Mouse (Mus musculus) brain, adult 2 months (tissue): ENCODE results near the gene Mfsd4b1.

Source experiments
- DNase-seq: peaks from one replicate; pipeline ENCODE4 v3.0.0; 2011; ENCODE audit warnings: low read depth, low spot score

Mfsd4b1 gene

DNA sequence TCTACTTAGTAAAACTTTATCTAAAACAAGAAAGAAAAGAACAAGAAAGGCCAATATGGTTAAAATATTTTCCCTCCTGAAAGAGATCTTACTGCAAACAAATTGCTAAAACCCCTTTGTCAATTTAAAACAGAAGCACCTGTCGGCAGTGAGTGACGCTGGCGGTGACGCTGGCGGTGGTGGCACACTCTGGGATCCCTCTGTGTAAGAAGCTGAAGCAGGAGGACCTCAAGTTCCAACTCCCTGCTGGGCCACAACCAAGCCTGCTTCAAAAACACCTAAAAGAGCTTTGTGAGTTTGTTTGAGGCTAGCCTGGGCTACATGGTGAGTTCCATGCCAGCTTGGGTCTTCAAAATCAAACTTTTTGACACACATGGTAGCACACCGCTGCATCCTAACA lies 9.9 kb upstream of the Mfsd4b1 start:
- no peak for DNase-seq

DNA sequence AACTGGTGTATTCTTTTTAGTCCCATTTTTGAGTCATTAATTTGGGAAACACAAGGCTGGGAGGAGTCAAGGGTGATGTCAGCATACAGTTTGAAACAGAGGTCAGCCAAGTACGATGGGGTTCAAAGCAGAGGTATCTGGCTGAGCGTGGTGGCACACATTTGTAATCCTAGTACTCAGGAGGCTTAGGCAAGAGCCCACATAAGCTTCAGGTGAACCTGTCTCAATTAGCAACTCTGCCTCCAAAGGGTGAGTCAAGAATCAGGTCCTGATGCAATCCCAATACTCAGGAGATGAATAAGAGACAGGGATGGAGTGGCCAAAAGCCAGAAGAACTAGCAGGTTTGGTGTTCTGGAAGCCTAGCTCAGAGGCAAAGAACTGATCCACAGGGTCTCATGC lies 7.8 kb upstream of the Mfsd4b1 start:
- DNase-seq = no peak

GRCm38 (mm10) chr10:40030716-40031115 lies 5.6 kb upstream of the Mfsd4b1 start:
- no peak for DNase-seq

- DNase-seq = peak; percentile 35
Observed at GRCm38 (mm10) chr10:40029610-40030009, 4.5 kb upstream of the Mfsd4b1 start.

- no peak for DNase-seq
Observed at GRCm38 (mm10) chr10:40028091-40028490, 3.0 kb upstream of the Mfsd4b1 start.

DNA sequence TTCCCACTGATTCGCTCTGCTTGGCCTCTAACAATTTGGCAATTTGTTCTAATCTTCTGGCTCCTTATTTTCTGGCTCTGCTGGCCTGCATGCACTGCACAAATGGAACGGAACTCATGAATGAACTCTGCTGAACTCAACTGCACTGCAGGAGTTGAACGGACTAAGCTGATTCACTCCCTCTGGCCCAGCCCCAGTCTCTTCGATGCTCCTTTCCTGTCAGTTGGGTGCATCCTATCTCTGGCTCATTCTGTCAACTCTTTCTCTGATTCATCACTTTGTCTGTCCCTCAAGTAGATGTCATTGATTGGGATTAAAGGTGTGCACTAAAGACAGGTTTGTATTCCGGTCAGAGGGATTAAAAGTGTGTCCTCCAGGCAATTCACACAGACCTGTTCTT lies 1.5 kb upstream of the Mfsd4b1 start:
- DNase-seq = no peak

- DNase-seq = no peak
Observed at GRCm38 (mm10) chr10:40025560-40025959, 492 bp upstream of the Mfsd4b1 start.

DNA sequence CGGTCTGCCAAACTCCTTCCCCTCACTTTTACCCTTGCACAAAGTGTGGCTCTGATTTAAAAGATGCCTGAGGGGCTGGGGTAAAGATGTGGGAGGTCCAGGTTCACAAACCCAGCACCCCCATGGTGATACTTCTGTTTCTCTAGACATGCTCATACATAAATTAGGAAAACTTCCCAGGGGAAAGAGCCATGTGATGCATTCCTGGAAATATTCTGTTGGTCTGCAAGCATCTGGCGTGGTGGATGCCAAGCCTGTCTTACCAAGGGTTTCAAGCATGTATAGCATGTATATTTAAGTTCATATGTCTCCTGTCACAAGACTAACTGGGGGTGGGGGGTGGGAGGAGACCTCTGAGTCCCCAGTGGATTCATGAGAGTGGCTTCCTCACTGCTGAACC lies 4.7 kb downstream of the Mfsd4b1 start:
- no peak for DNase-seq

GRCm38 (mm10) chr10:40019492-40019891 lies 5.6 kb downstream of the Mfsd4b1 start:
- peak; percentile 47 for DNase-seq

DNA sequence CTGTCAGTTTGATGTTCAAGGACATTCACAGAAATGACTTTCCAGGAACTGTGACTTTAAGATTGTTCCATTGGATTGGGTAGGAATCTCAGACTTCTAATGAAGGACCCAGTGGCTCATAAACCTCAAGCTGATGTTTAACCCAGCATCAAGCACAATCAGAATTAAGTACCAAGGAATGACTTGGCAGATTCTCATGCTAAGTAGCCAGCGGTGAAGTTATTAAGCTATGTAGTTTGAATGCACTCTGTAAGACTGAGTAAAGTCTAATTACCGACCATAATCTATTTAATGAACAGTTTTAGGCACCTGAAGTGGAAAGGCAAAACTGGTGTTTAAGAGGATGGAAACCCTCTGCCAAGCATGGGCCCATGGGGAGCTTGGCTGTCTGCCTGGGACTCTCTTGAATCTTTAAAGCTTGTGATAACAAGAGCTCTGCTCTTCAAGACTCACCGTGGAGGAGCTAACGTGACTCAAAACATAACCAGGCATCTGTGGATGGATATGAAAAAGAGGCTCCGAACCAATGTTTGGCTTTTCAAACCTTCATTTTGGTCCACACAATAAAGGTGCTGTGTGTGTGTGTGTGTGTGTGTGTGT lies 6.7 kb downstream of the Mfsd4b1 start:
- peak; percentile 19 for DNase-seq

GRCm38 (mm10) chr10:40009591-40009990 lies 15.5 kb downstream of the Mfsd4b1 start:
- DNase-seq = no peak

DNA sequence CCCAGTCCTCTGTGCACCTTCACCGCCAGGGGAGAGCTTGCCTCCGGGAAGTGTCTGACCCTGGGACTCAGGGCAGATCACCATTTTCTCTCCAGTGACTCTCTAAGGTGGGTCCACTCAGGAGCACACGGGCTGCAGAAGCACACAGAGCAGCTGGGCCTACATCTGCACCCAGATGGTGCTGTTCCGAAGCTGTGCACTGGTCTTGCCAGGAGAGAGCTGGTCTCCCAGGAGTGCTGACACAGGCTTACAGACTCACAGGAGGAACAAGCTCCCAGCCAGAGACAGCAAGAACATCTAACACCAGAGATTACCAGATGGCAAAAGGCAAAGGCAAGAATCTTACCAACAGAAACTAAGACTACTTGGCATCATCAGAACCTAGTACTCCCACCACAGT lies 16.2 kb downstream of the Mfsd4b1 start:
- DNase-seq = peak; percentile 18

GRCm38 (mm10) chr10:40007953-40008352 lies 17.1 kb downstream of the Mfsd4b1 start:
- no peak for DNase-seq

- DNase-seq = peak; percentile 14
Observed at GRCm38 (mm10) chr10:40006963-40007362, 18.1 kb downstream of the Mfsd4b1 start.

- no peak for DNase-seq
Observed at GRCm38 (mm10) chr10:40000746-40001145, 24.3 kb downstream of the Mfsd4b1 start.

- DNase-seq = no peak
Observed at GRCm38 (mm10) chr10:39991155-39991554, 33.9 kb downstream of the Mfsd4b1 start.

DNA sequence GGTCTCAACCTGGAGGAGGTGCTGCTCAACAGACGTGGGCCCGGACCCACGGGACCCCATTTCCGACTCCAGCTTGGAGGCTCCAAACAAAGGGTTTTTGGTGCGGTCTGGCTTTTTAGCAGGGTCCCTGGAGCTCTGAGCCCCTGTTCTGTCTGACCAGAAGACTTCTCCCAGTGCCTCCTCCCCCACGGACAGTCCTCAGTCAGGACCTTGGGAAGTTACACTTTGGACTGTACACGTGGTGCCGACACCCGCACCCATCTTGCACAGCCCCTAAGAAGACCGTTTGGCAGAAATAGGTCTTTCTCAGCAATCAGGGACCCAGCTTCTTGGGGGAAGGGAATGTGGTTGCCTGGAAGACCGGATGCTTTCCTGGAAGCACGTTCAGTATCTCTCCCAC lies 38.6 kb downstream of the Mfsd4b1 start, which contains the start of gene Mfsd4b5:
Gene Mfsd4b5 (minus strand): TSS at position 181 of the 400 bp plus-strand sequence.
- DNase-seq = no peak

- DNase-seq = no peak
Observed at GRCm38 (mm10) chr10:39982604-39983003, 42.5 kb downstream of the Mfsd4b1 start.

DNA sequence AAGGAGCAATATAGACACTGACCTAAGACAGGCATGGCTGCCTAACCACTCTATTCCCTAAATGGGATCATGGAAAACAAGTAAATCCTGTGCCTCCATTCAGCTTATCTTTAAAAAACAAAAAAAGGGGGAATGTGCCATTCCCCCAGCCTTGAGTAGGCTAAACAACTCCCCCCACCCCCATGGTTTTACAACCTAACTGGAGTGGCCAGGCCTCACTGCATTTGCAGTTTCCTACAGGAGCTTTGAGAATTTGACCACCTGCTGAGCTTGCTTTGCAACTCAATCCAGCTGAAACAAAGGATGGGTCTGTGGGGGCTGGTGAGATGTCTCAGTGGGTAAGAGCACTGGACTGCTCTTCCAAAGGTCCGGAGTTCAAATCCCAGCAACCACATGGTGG lies 46.8 kb downstream of the Mfsd4b1 start:
- no peak for DNase-seq

GRCm38 (mm10) chr10:39977346-39977745 lies 47.7 kb downstream of the Mfsd4b1 start:
- DNase-seq = no peak

- no peak for DNase-seq
Observed at GRCm38 (mm10) chr10:39975771-39976170, 49.3 kb downstream of the Mfsd4b1 start.

DNA sequence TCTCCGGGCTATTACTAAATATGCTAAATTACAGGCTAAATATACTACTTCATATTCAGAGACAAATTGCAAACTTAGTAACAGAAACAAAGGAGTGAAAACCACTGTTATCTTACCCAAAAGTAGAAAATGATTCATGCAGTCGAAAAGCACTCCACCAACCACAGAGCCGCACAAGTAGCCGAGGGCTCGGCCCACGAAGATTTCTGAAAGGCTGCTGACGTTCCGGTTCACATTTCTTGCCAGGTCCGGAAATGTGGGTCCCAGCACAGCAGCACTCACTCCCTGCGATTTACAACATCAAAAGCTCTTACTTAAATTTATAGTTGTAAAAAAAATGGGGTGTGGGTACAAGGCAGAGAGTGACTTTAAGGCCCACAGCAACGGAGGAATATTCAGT lies 50.1 kb downstream of the Mfsd4b1 start:
- peak; percentile 23 for DNase-seq

DNA sequence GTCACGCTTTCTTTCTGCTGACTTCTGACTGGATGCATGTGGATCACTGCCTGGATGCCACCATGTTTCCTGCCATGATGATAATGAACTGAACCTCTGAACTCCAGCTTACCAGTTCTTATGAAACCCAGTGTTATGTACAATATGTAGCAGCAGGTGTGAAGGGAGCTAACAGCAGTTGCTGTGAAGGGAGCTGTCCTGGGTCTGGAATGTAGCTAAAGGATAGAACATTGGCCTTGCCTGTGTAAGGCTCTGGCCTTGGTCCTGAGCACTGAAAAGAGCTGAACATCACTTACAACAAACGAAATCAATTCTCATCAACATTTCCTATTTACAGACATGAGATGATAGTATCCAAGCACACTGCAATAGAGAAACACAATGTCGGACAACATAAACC lies 57.6 kb downstream of the Mfsd4b1 start:
- no peak for DNase-seq

- DNase-seq = no peak
Observed at GRCm38 (mm10) chr10:39961906-39962305, 63.2 kb downstream of the Mfsd4b1 start.
